Mouse (Mus musculus): ENCODE data around the gene Abhd14b. TPM values are rescaled to one million over a fixed set of nuclear protein-coding genes. Genes with fewer than 3 reads are reported as not detected.
"Not testable (repeated sequence)": the region's sequence is repeated elsewhere in the genome, so short reads cannot be mapped to it uniquely, and the experiment has no call there.

Abhd14b gene
- polyA plus RNA-seq, 1 experiment = 36.5 TPM

DNA sequence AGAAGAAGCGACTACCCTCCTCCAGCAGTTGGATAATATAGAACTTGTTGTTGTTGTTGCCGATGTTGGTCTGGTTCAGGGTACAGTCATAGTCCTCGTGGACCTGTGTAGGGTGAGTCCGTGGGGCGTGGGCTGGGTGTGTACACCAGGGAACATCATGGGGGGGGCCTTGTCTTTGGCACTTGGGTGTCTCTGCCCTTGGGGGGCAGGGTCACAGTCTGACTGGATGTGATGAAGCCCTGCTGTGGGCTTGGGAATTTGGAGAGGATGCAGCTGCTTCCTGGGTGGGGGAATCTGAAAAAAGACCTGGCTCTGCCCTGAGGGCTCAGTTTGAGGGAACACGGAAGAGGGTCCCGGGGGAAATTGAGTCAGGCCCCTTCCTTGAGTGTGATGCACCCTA is 27.8 kb downstream of the Abhd14b start:
- DNase-seq (ENCODE audit: extremely low spot score in 1 of 2, low spot score in 1 of 2) = peak in 1 of 2 experiments; percentile 2

DNA sequence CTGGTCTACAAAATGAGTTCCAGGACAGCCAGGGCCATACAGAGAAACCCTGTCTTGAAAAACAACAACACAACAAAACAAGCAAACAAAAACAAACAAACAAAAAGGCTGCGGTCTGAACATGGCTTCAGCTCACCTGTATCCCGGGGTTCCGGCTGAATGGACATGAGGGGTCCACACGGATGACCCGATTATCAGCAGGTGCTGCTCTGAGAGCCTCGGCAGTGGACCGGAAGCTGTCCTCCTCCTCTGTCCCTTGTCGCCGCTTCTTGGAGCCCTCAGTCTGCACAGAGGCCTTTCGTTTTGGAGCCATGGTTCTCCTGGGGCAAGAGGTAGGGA is 28.4 kb downstream of the Abhd14b start, which contains the start of gene Rrp9:
Gene Rrp9, plus strand, starts transcription at position 301 of the 339 bp plus-strand sequence.
- no peak for DNase-seq (ENCODE audit: extremely low spot score in 1 of 2, low spot score in 1 of 2)

- peak in 1 of 2 experiments; percentile 4 for DNase-seq (ENCODE audit: extremely low spot score in 1 of 2, low spot score in 1 of 2)
These were observed 29.0 kb downstream of the Abhd14b start for GRCm38 (mm10) chr9:106476002-106476923.

- DNase-seq (ENCODE audit: extremely low spot score in 1 of 2, low spot score in 1 of 2) = peak; percentile 100
These were observed 29.7 kb downstream of the Abhd14b start, which contains the start of gene Parp3 for GRCm38 (mm10) chr9:106476924-106477484. Parp3 (minus strand) TSS chr9:106476949.

- no peak for DNase-seq (ENCODE audit: extremely low spot score in 1 of 2, low spot score in 1 of 2)
These were observed 30.4 kb downstream of the Abhd14b start for GRCm38 (mm10) chr9:106477649-106478048.

GRCm38 (mm10) chr9:106478101-106478500 is 30.8 kb downstream of the Abhd14b start:
- no peak for DNase-seq (ENCODE audit: extremely low spot score in 1 of 2, low spot score in 1 of 2)

GRCm38 (mm10) chr9:106480541-106480940 is 33.3 kb downstream of the Abhd14b start:
- DNase-seq (ENCODE audit: extremely low spot score in 1 of 2, low spot score in 1 of 2) = no peak

- DNase-seq (ENCODE audit: extremely low spot score in 1 of 2, low spot score in 1 of 2) = no peak
These were observed 33.8 kb downstream of the Abhd14b start for GRCm38 (mm10) chr9:106481075-106481474.

- DNase-seq (ENCODE audit: extremely low spot score in 1 of 2, low spot score in 1 of 2) = no peak
These were observed 34.4 kb downstream of the Abhd14b start for GRCm38 (mm10) chr9:106481676-106482075.

DNA sequence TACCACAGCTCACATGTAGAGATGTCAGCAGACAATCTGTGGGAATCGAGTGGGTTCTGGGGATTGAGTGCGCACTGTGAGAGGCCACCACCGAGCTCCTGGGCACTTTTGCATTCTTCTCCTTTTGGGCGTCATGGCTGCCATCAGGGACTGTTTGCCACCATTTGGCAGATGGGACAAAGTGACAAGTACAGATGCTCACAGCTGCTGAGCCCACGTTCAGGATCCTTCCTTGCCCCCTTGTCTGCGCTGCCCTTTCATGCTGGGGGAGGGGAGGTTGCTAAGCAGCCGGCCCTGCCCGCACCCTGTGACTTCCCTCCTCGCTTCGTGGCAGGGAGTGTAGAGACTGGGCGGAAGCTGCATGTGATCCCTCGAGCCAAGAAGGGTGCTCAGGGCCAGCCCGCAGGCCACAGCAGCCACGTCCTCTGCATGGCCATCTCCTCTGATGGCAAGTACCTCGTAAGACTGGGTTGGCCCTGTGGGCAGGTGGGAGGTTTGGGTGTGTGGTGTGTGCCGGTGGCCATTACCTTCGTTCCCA is 35.4 kb downstream of the Abhd14b start:
- DNase-seq (ENCODE audit: extremely low spot score in 1 of 2, low spot score in 1 of 2) = no peak

DNA sequence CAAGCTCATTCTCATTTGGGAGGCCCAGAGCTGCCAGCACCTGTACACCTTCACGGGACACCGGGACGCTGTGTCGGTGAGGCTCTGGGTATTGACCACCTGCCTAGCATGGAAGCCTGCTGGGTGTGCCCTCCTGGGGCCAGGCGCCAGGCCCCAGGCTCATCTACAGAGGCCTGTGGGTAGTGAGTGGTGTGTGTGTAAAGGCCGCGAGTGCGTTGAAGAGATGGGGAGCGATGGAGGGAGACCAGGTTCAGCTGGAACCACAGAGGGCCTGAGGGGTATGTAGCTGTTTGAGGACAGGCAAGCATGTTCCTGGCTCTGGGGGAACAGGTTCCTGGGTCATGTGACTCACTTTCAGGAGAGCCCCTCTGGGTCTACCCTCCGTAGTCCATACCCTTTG is 35.9 kb downstream of the Abhd14b start:
- DNase-seq (ENCODE audit: extremely low spot score in 1 of 2, low spot score in 1 of 2) = no peak

- DNase-seq (ENCODE audit: extremely low spot score in 1 of 2, low spot score in 1 of 2) = no peak
These were observed 36.3 kb downstream of the Abhd14b start for GRCm38 (mm10) chr9:106483606-106484005.

DNA sequence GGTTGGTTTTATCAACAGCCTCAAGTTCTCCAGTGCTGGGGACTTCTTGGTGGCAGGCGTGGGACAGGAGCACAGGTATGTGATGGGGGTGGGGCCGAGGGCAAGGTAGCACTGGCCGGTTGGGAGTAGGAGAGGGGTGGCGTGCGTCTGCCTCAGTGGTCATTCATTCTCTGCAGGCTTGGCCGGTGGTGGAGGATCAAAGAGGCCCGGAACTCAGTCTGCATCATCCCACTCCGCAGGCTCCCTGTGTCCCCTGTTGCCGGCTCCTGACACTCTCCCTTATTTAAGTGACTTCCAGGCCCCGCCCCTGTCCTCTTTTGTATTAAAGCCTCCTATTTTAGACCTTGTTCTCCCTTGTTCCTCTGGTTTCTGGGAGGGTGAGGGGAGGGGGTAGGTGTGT is 37.8 kb downstream of the Abhd14b start:
- DNase-seq (ENCODE audit: extremely low spot score in 1 of 2, low spot score in 1 of 2) = no peak

- DNase-seq (ENCODE audit: extremely low spot score in 1 of 2, low spot score in 1 of 2) = not testable (repeated sequence)
These were observed 40.3 kb downstream of the Abhd14b start for GRCm38 (mm10) chr9:106487602-106488001.

- DNase-seq (ENCODE audit: extremely low spot score in 1 of 2, low spot score in 1 of 2) = no peak
These were observed 52.4 kb downstream of the Abhd14b start, which contains the start of gene Iqcf1 for GRCm38 (mm10) chr9:106499667-106500066. Iqcf1 (plus strand) TSS chr9:106499967.

DNA sequence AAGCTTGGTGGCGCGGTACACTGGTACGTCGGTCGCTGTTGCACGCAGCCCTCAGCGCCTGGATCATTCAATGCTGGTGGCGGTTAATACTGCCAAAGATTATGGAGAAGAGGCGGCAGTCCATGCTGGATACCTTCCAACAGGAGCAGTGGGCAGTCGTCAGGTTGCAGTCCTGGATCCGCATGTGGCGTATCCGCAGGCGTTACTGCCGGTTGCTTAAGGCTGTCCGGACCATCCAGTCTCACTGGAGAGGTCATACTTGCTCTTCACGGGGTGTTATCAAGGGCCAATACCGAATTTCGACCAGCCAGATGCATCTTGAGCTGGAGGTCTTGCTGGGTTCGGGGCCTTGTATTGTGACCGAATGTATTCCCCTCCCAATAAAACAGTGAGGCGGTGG is 54.6 kb downstream of the Abhd14b start:
- no peak for DNase-seq (ENCODE audit: extremely low spot score in 1 of 2, low spot score in 1 of 2)

Other genes starting within 250 kb of the Abhd14b start
- 32.0 and 35.1 TPM in 2 replicates for gene Ppm1m, start 247.7 kb upstream of the Abhd14b start, polyA plus RNA-seq (2012; rRNA removed)
- gene Twf2, start 244.4 kb upstream of the Abhd14b start, polyA plus RNA-seq (2012; rRNA removed) = 65.8 and 66.8 TPM in 2 replicates
- gene Tlr9, start 224.9 kb upstream of the Abhd14b start, polyA plus RNA-seq (2012; rRNA removed) = 0.67 and 1.2 TPM in 2 replicates
- 122 and 129 TPM in 2 replicates for gene Alas1, start 198.8 kb upstream of the Abhd14b start, polyA plus RNA-seq (2012; rRNA removed)
- 24.2 and 25.6 TPM in 2 replicates for gene Poc1a, start 166.4 kb upstream of the Abhd14b start, polyA plus RNA-seq (2012; rRNA removed)
- gene Dusp7, start 78.8 kb upstream of the Abhd14b start, polyA plus RNA-seq (2012; rRNA removed) = 92.3 and 101 TPM in 2 replicates
- gene Rpl29, start 18.0 kb upstream of the Abhd14b start, polyA plus RNA-seq (2012; rRNA removed) = 727 and 762 TPM in 2 replicates
- 9.8 and 9.9 TPM in 2 replicates for gene Acy1, start 9.1 kb upstream of the Abhd14b start, polyA plus RNA-seq (2012; rRNA removed)
- 73.6 and 78.1 TPM in 2 replicates for gene Abhd14a, start 219 bp downstream of the Abhd14b start, polyA plus RNA-seq (2012; rRNA removed)
- gene Pcbp4, start 5.8 kb downstream of the Abhd14b start, polyA plus RNA-seq (2012; rRNA removed) = 220 and 253 TPM in 2 replicates
- gene Gpr62, start 18.5 kb downstream of the Abhd14b start, polyA plus RNA-seq (2012; rRNA removed) = 9.7 and 11.2 TPM in 2 replicates
- gene Rrp9, start 28.5 kb downstream of the Abhd14b start, polyA plus RNA-seq (2012; rRNA removed) = 45.6 and 45.8 TPM in 2 replicates
- 4.3 and 5.1 TPM in 2 replicates for gene Parp3, start 29.5 kb downstream of the Abhd14b start, polyA plus RNA-seq (2012; rRNA removed)
- gene Iqcf1, start 52.5 kb downstream of the Abhd14b start, polyA plus RNA-seq (2012; rRNA removed) = not detected in 2 replicates
- 0.25 TPM in 1 of 2 replicates, not detected in the other for gene Iqcf5, start 67.1 kb downstream of the Abhd14b start, polyA plus RNA-seq (2012; rRNA removed)
- not detected in 2 replicates for gene Iqcf3, start 114.2 kb downstream of the Abhd14b start, polyA plus RNA-seq (2012; rRNA removed)
- not detected in 2 replicates for gene Iqcf4, start 123.5 kb downstream of the Abhd14b start, polyA plus RNA-seq (2012; rRNA removed)
- not detected in 2 replicates for gene Iqcf6, start 179.1 kb downstream of the Abhd14b start, polyA plus RNA-seq (2012; rRNA removed)
- gene Grm2, start 208.6 kb downstream of the Abhd14b start, polyA plus RNA-seq (2012; rRNA removed) = 73.5 and 78.2 TPM in 2 replicates
- 96.7 and 104 TPM in 2 replicates for gene Tex264, start 238.5 kb downstream of the Abhd14b start, polyA plus RNA-seq (2012; rRNA removed)